ENCODE assay signal across 14 mouse cellular contexts in genomic region chr3:99249906-99250305, GRCm38 (mm10). TPM values are rescaled to one million over a fixed set of nuclear protein-coding genes. Genes with fewer than 3 reads are reported as not detected.
DNase-seq lines count a peak whose midpoint lies in the region; ATAC-seq and TF ChIP-seq lines count a peak whose summit lies in the region.
"Had no signal": no experiment of that assay in that cellular context is flagged by ENCODE, and none has a peak within 500 bp of the region (broad histone marks: within the 10 kb centered on the region; RNA-seq: fewer than 3 reads in every experiment).

No protein-coding gene starts in this region.

- H3K36me3 ChIP-seq in forebrain, postnatal 0 days (ENCODE audit: insufficient read depth) = no peaks in the 10 kb centered on the region
- no peaks in the 10 kb centered on the region for H3K36me3 ChIP-seq in forebrain, embryonic 14.5 days (ENCODE audit: control insufficient read depth, insufficient read depth, low read length)
- no peaks in the 10 kb centered on the region for H3K36me3 ChIP-seq in midbrain, embryonic 14.5 days (ENCODE audit: control insufficient read depth, insufficient read depth, low read length)
- H3K36me3 ChIP-seq in midbrain, embryonic 13.5 days = no peaks in the 10 kb centered on the region
- H3K36me3 ChIP-seq in embryonic facial prominence, embryonic 14.5 days (ENCODE audit: control insufficient read depth, insufficient read depth, low read length) = no peaks in the 10 kb centered on the region
- H3K36me3 ChIP-seq: kidney, embryonic 15.5 days; neural tube, embryonic 12.5 days had no signal

- H3K27me3 ChIP-seq in forebrain, postnatal 0 days (ENCODE audit: insufficient read depth, low read length) = peaks cover 96% of the 10 kb centered on the region
- H3K27me3 ChIP-seq in forebrain, embryonic 14.5 days (replicated peaks; ENCODE audit: control insufficient read depth, insufficient read depth, low read length) = peaks cover 96% of the 10 kb centered on the region
- H3K27me3 ChIP-seq in midbrain, embryonic 14.5 days (ENCODE audit: control insufficient read depth, insufficient read depth, low read length) = peaks cover 95% of the 10 kb centered on the region
- peaks cover 100% of the 10 kb centered on the region for H3K27me3 ChIP-seq in midbrain, embryonic 13.5 days
- peaks cover 94% of the 10 kb centered on the region for H3K27me3 ChIP-seq in embryonic facial prominence, embryonic 14.5 days (replicated peaks; ENCODE audit: control insufficient read depth, insufficient read depth, low read length)

- H3K9ac ChIP-seq in forebrain, postnatal 0 days = no peak overlapping the region
- no peak overlapping the region for H3K9ac ChIP-seq in forebrain, embryonic 14.5 days (ENCODE audit: low read length)
- no peak overlapping the region for H3K9ac ChIP-seq in midbrain, embryonic 14.5 days (replicated peaks; ENCODE audit: low read length)
- no peak overlapping the region for H3K9ac ChIP-seq in midbrain, embryonic 13.5 days (replicated peaks)
- no peak overlapping the region for H3K9ac ChIP-seq in embryonic facial prominence, embryonic 14.5 days (ENCODE audit: low read depth, low read length)
- H3K9ac ChIP-seq: kidney, embryonic 15.5 days; neural tube, embryonic 12.5 days had no signal

- no peak for DNase-seq in forebrain, postnatal 0 days
- no peak for DNase-seq in forebrain, embryonic 14.5 days (ENCODE audit: low spot score)
- peak; percentile 49 for DNase-seq in midbrain, embryonic 14.5 days
- peak; percentile 63 for DNase-seq in embryonic facial prominence, embryonic 14.5 days (ENCODE audit: low spot score)
- peak; percentile 29 for DNase-seq in retina, postnatal 1 day
- no peak for DNase-seq in urinary bladder, postnatal 10 days (ENCODE audit: low spot score)
- no peak for DNase-seq in frontal cortex, postnatal 10 days (ENCODE audit: low spot score in 2 of 2)
- DNase-seq: adrenal gland, postnatal 10 days; heart, adult 2 months; heart, postnatal 4 days had no signal

- WGBS in forebrain, postnatal 0 days = 2% methylated on average over 6 of the region's 6 CpGs
- WGBS in forebrain, embryonic 14.5 days = 0% methylated on average over 6 of the region's 6 CpGs
- 0% methylated on average over 6 of the region's 6 CpGs for WGBS in midbrain, embryonic 14.5 days
- 0% methylated on average over 6 of the region's 6 CpGs for WGBS in midbrain, embryonic 13.5 days
- WGBS in embryonic facial prominence, embryonic 14.5 days = 4% methylated on average over 6 of the region's 6 CpGs

- no peaks in the 10 kb centered on the region for H3K4me1 ChIP-seq in forebrain, postnatal 0 days (ENCODE audit: insufficient read depth)
- peaks cover 3% of the 10 kb centered on the region; the same call in 1 of the 2 replicates for H3K4me1 ChIP-seq in forebrain, embryonic 14.5 days (ENCODE audit: control insufficient read depth, insufficient read depth, low read length)
- 0 out of 2 replicates have a peak, but pooled peaks cover 8% of the 10 kb centered on the region for H3K4me1 ChIP-seq in midbrain, embryonic 14.5 days (ENCODE audit: control insufficient read depth, insufficient read depth, low read length)
- H3K4me1 ChIP-seq in midbrain, embryonic 13.5 days (replicated peaks) = peaks cover 12% of the 10 kb centered on the region
- H3K4me1 ChIP-seq in embryonic facial prominence, embryonic 14.5 days (ENCODE audit: control insufficient read depth, insufficient read depth, low read length) = no peaks in the 10 kb centered on the region

- 0 out of 2 replicates have a peak, but pooled peaks have one; percentile 4 for TF ChIP-seq CTCF in forebrain, postnatal 0 days (IDR thresholded peaks at IDR 0.05; ENCODE audit: low read depth)

- no peak overlapping the region for H3K4me3 ChIP-seq in forebrain, postnatal 0 days (ENCODE audit: low read depth, low read length)
- H3K4me3 ChIP-seq in forebrain, embryonic 14.5 days (ENCODE audit: low read depth, low read length) = no peak overlapping the region
- no peak overlapping the region for H3K4me3 ChIP-seq in midbrain, embryonic 14.5 days (replicated peaks; ENCODE audit: low read depth, low read length)
- H3K4me3 ChIP-seq in midbrain, embryonic 13.5 days (replicated peaks) = no peak overlapping the region
- H3K4me3 ChIP-seq in embryonic facial prominence, embryonic 14.5 days (ENCODE audit: low read depth, low read length) = peak overlapping the region; percentile 4; the same call in 1 of the 2 replicates
- H3K4me3 ChIP-seq: heart, adult 2 months; kidney, embryonic 15.5 days; left cerebral cortex, adult 2 months; neural tube, embryonic 12.5 days had no signal

- H3K9me3 ChIP-seq in forebrain, postnatal 0 days (ENCODE audit: low read length) = no peaks in the 10 kb centered on the region
- no peaks in the 10 kb centered on the region for H3K9me3 ChIP-seq in forebrain, embryonic 14.5 days (replicated peaks; ENCODE audit: control insufficient read depth, low read length)
- H3K9me3 ChIP-seq in midbrain, embryonic 14.5 days (ENCODE audit: control insufficient read depth, low read length) = no peaks in the 10 kb centered on the region
- no peaks in the 10 kb centered on the region for H3K9me3 ChIP-seq in midbrain, embryonic 13.5 days
- no peaks in the 10 kb centered on the region for H3K9me3 ChIP-seq in embryonic facial prominence, embryonic 14.5 days (ENCODE audit: control insufficient read depth, low read length)
- H3K9me3 ChIP-seq: kidney, embryonic 15.5 days; neural tube, embryonic 12.5 days had no signal

- no peak for ATAC-seq in forebrain, postnatal 0 days
- ATAC-seq in forebrain, embryonic 14.5 days = no peak
- ATAC-seq in midbrain, embryonic 14.5 days (ENCODE audit: low FRiP score, low TSS enrichment) = no peak
- no peak for ATAC-seq in midbrain, embryonic 13.5 days
- no peak for ATAC-seq in embryonic facial prominence, embryonic 14.5 days (ENCODE audit: low read depth)

- H3K4me2 ChIP-seq in forebrain, postnatal 0 days (ENCODE audit: low read depth) = no peak overlapping the region
- no peak overlapping the region for H3K4me2 ChIP-seq in forebrain, embryonic 14.5 days (ENCODE audit: low read length)
- H3K4me2 ChIP-seq in midbrain, embryonic 14.5 days (ENCODE audit: low read length) = no peak overlapping the region
- H3K4me2 ChIP-seq in midbrain, embryonic 13.5 days (replicated peaks) = no peak overlapping the region
- H3K4me2 ChIP-seq in embryonic facial prominence, embryonic 14.5 days (ENCODE audit: low read depth, low read length) = peak overlapping the region; percentile 40
- H3K4me2 ChIP-seq: kidney, embryonic 15.5 days; neural tube, embryonic 12.5 days had no signal

- H3K27ac ChIP-seq in forebrain, postnatal 0 days (ENCODE audit: low read depth, low read length) = no peak overlapping the region
- H3K27ac ChIP-seq in forebrain, embryonic 14.5 days (ENCODE audit: low read depth, low read length) = no peak overlapping the region
- no peak overlapping the region for H3K27ac ChIP-seq in midbrain, embryonic 14.5 days (replicated peaks; ENCODE audit: low read depth, low read length)
- no peak overlapping the region for H3K27ac ChIP-seq in midbrain, embryonic 13.5 days
- H3K27ac ChIP-seq in embryonic facial prominence, embryonic 14.5 days (replicated peaks; ENCODE audit: low read depth, low read length) = no peak overlapping the region; the same call in 1 of the 2 replicates
- H3K27ac ChIP-seq: heart, adult 2 months; kidney, embryonic 15.5 days; left cerebral cortex, adult 2 months; neural tube, embryonic 12.5 days had no signal

RNA-seq across cellular contexts. Expression of gene Tbx15, which starts 9.7 kb away (rescaled TPM):
- total RNA-seq in forebrain, postnatal 0 days (2014; rRNA removed) = 4.6 and 5.6 TPM in 2 replicates
- 0.50 and 0.67 TPM in 2 replicates for polyA plus RNA-seq in forebrain, postnatal 0 days (2015; fragmentation: Nextera tagmentation; extraction: Ambion mirVana)
- polyA plus RNA-seq in forebrain, embryonic 14.5 days (2014; fragmentation: Nextera tagmentation; extraction: Ambion mirVana) = 0.24 and 0.59 TPM in 2 replicates
- polyA plus RNA-seq in midbrain, embryonic 14.5 days (2014; fragmentation: Nextera tagmentation; extraction: Ambion mirVana) = 0.13 and 0.92 TPM in 2 replicates
- polyA plus RNA-seq in midbrain, embryonic 13.5 days (2015; fragmentation: Nextera tagmentation; extraction: Ambion mirVana) = 0.35 and 0.39 TPM in 2 replicates
- polyA plus RNA-seq in embryonic facial prominence, embryonic 14.5 days (2014; fragmentation: Nextera tagmentation; extraction: Ambion mirVana) = 19.0 and 20.6 TPM in 2 replicates

Comparison
In these comparisons a context has a peak if more than half of its experiments do, and no peak if none do; other contexts are left out.
1. DNase-seq: peak in midbrain, embryonic 14.5 days (single experiment), embryonic facial prominence, embryonic 14.5 days (single experiment) and retina, postnatal 1 day (single experiment); none in forebrain, postnatal 0 days (single experiment), forebrain, embryonic 14.5 days (single experiment), urinary bladder, postnatal 10 days (single experiment) and frontal cortex, postnatal 10 days (0 of 2).
2. RNA of gene Tbx15, which starts 9.7 kb away (polyA plus RNA-seq): 19.0 to 20.6 TPM in embryonic facial prominence, embryonic 14.5 days; 0.13 to 0.92 TPM in midbrain, embryonic 14.5 days, 0.50 to 0.67 TPM in forebrain, postnatal 0 days, 0.35 to 0.39 TPM in midbrain, embryonic 13.5 days and 0.24 to 0.59 TPM in forebrain, embryonic 14.5 days; every median in the first group is over 10 times any median in the second.